ENCODE assay signal across 22 mouse cellular contexts in genomic region chr11:94719216-94719615, GRCm38 (mm10). TPM values are rescaled to one million over a fixed set of nuclear protein-coding genes. Genes with fewer than 3 reads are reported as not detected.
"Had no signal": no experiment of that assay in that cellular context is flagged by ENCODE, and none has a peak within 500 bp of the region (broad histone marks: within the 10 kb centered on the region; RNA-seq: fewer than 3 reads in every experiment).

No protein-coding gene starts in this region.

- H3K9me3 ChIP-seq: limb, embryonic 12.5 days; liver, embryonic 13.5 days; midbrain, embryonic 13.5 days; neural tube, embryonic 12.5 days had no signal

- H3K4me2 ChIP-seq: limb, embryonic 12.5 days; liver, embryonic 13.5 days; midbrain, embryonic 13.5 days; neural tube, embryonic 12.5 days had no signal

- H3K36me3 ChIP-seq: limb, embryonic 12.5 days; liver, embryonic 13.5 days; midbrain, embryonic 13.5 days; neural tube, embryonic 12.5 days had no signal

- H3K27ac ChIP-seq: limb, embryonic 12.5 days; liver, embryonic 13.5 days; midbrain, embryonic 13.5 days; neural tube, embryonic 12.5 days had no signal

- H3K4me3 ChIP-seq: limb, embryonic 12.5 days; liver, embryonic 13.5 days; midbrain, embryonic 13.5 days; neural tube, embryonic 12.5 days had no signal

- DNase-seq: kidney, adult 8-10 months; kidney, postnatal 25 days; layer of hippocampus, adult 9-11 months; layer of hippocampus, postnatal 36 days; liver; liver, embryonic 13.5 days; lung, adult 18-20 months; retina, postnatal 1 day; right cerebral cortex, postnatal 4 days; spleen, adult 18-20 months had no signal

- ATAC-seq: intestine, postnatal 0 days; midbrain, embryonic 13.5 days had no signal

- H3K27me3 ChIP-seq: midbrain, embryonic 13.5 days; neural tube, embryonic 12.5 days had no signal

RNA-seq across cellular contexts. Expression of gene Gm11541, which starts 14.9 kb away (rescaled TPM):
- total RNA-seq: layer of hippocampus, adult 18-20 months; layer of hippocampus, postnatal 36 days; left cerebral cortex, adult 8-10 months; left cerebral cortex, postnatal 25 days; megakaryocyte-erythroid progenitor cell, adult 5-6 weeks; neutrophil, adult 5-6 weeks had no signal
- polyA plus RNA-seq: liver, embryonic 13.5 days; midbrain, embryonic 13.5 days; midbrain, postnatal 0 days; urinary bladder, adult 2 months had no signal

RNA-seq across cellular contexts. Expression of gene Cdc34b, which starts 22.4 kb away (rescaled TPM):
- total RNA-seq: megakaryocyte-erythroid progenitor cell, adult 5-6 weeks; midbrain, postnatal 0 days; neutrophil, adult 5-6 weeks had no signal
- polyA plus RNA-seq: limb, embryonic 12.5 days; neural tube, embryonic 12.5 days; stomach, embryonic 14.5 days had no signal
